Mouse (Mus musculus) brain, embryonic 18.5 days (tissue): ENCODE measurements around the gene Wdr83os.
"Not testable (repeated sequence)": the region's sequence is repeated elsewhere in the genome, so short reads cannot be mapped to it uniquely, and the experiment has no call there.

ENCODE experiments used
- DNase-seq: peaks from one replicate; pipeline ENCODE4 v3.0.0-alpha.2; 2012; ENCODE audit warnings: low read depth, low spot score

Gene Wdr83os

DNA sequence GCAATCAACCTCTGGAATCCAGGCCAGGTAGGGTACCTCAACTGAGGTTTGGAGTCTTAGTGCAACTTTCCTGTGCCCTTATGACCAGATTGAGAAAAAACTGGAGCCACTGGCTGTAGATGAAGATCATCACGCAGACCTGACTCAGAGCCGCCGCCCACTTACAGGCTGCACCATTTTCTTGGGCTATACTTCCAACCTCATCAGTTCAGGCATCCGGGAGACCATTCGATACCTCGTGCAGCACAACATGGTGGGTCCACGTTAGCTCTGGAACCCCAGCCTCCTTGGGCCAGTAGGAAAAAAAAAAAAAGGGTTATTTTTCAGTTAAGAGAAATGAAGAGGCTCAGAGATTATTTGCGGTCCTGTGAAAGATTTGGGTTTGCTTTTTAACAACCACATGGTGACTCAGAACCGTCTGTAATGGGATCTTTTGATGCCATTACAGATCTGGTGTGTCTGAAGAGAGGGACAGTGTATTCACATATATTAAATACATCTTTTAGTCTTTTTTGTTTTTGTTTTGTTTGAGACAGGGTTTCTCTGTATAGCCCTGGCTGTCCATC is 8.1 kb upstream of the Wdr83os start:
- DNase-seq = no peak

DNA sequence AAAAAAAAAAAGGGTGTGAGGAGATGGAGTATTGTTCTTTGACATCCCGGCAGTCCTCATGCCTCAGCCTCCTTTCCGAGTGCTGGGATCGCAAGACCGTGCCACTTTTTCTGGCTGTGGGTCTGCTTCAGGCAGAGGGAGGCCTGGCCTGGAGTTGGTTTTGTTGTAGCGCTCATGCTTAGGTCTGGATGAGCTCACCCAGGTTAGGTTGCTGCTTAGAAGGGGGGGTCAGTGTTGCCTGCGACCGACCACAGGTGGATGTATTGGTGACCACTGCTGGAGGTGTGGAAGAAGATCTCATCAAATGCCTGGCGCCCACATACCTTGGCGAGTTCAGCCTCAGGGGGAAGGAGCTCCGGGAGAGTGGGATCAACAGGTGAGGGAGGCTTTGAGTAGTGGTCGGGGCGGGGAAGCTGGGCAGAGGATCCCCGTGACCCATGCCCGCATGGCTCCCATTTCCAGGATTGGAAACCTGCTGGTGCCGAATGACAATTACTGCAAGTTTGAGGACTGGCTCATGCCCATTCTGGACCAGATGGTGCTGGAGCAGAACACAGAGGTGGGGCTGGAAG is 7.4 kb upstream of the Wdr83os start:
- DNase-seq = no peak

DNA sequence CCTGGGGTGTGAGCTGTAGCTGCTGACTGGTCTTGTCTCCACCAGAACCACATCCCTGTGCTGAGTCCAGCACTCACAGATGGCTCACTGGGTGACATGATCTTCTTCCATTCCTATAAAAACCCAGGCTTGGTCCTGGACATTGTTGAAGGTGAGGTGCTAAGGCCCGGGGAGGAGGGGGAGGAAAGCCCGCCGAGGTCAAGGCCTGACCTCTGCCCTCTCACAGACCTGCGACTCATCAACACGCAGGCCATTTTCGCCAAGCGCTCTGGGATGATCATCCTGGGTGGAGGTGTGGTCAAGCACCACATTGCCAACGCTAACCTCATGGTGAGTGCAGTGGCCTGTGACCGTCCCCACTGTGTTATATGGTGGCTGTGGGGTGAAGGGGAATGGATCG is 6.4 kb upstream of the Wdr83os start:
- no peak for DNase-seq

DNA sequence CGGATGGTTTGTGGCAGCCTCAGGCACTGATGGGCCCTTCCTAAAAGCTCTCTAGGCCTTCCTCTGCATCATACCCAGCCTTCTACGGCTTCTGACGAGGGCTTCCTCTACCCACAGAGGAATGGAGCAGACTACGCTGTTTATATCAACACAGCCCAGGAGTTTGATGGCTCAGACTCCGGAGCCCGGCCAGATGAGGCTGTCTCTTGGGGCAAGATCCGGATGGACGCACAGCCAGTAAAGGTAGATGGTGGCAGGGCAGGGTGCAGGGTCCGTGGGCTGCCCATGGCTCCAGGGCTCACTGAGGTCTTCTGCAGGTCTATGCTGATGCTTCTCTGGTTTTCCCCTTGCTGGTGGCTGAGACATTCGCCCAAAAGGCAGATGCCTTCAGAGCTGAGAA is 5.9 kb upstream of the Wdr83os start:
- DNase-seq = no peak

DNA sequence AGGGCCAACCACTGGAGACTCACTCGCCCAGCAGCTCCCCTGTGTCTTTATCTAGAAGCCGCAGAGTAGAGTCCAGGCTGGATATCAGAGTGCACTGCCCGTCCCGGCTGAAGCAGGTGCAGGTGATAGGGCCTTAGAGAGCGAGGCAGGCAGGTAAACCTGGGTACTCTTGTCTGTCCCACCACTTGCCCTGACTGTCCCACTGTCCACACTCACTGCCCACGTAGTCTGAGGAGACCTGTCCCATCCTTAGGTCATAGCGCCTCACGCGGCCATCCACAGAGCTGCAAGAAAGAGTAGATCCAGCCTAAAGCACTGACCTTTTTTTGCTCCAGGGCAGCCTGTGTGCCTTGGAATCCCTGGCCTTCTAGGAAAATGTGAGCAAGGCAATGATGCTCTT is 4.5 kb upstream of the Wdr83os start:
- DNase-seq = no peak

DNA sequence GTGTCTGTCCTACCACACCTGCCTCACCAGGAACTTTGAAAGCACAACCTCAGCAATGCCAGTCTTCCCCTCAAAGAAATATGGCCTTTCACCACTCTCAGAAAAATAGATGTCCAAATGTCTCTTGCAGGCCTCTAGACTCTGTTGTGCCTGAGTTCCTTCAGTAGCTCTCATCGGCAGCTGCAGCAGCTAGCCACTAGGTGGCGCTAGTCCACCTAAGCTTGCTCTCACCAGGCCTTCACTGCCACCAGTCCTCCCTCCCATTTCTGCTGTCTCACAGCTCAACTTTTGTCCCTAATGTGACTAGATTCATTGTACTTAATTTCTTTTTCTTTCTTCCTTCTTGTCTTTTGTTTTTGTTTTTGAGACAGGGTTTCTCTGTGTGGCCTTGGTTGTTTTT is 3.5 kb upstream of the Wdr83os start:
- DNase-seq = peak; percentile 50

DNA sequence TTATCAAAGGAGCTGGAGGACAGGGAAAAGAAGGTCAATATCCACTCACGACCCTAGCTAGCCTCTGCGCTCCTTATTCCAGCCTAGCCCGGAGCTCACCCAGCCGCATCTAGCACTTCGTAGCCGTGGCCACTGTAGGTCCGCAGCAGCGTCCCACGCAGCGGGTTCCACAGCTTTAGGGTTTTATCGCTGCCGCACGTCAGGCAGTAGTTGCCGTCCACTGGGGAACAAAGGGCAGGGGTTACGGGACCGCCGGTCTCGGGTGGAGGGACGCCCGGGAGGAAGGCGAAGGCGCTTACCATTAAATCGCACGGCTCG is 367 bp upstream of the Wdr83os start:
- DNase-seq = no peak

DNA sequence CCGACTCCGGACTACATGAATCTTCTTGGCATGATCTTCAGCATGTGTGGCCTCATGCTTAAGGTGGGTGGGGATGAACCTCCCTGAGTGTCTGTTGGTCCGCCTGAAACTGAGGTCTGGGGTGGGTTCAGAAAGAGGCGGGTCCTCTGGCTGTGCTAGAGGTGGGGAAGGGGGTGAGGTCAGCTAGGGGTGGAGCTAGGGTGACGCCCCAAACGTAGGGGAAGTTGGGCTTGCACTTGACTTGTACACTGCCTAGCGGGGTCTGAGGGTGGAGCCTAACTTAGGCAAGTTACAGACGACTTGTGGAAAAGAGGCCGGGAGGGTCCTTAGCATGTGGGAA is 646 bp downstream of the Wdr83os start, which contains the start of gene Wdr83:
Wdr83 (minus strand) TSS at position 91 of the 340 bp plus-strand sequence.
- DNase-seq = no peak

DNA sequence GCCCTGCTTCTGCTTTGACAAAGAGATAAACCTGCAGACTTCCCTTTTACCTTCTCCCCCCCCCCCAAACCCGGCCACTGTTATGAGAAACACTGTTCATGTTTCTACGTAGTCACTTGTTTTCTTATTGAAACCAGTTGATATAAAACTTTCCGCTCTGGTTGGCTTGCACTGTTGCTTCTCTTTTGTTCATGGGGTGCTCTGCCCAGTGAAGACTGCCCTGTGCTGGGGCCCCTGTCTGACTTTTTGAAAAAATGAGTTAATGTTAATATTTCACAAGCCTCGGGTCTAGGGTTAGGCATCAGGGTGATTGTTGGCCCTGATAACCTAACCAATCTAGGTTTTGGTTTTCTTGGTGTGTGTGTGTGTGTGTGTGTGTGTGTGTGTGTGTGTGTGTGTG is 1.6 kb downstream of the Wdr83os start:
- not testable (repeated sequence) for DNase-seq

DNA sequence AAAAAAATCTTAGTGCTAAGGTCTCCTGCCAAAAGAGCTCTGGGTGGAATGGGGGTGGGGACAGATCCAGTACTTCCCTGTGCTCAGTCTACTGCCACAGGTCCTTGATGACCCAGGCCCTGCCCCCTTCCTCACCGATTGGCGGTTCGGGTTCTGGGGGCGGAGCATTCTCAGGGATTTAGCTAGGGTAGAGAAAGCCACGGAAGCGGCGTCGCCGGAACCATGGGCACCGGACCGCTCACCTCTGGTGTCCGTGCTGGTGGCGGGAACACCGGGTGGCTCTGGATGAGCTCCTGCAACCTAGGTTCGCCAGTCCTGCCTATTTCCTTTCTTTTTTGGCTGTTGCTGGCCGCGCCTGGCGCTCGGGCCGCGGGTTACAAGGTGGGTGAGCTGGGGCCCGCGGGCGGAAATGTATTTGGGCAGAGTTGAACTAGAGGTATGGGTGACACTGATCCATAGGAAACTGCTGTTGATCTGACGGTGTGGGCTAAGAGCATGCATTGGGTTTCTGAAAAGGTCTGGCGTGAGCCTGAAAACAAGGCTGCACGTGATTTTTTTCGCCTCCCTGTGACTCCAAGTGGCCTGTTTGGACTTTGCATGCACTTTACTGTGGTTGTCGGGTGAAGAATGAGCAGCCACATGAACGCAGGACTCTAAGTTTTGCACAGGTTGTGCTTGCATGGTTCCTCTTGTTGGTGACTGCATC is 2.7 kb downstream of the Wdr83os start, which contains the start of gene Man2b1:
Man2b1 (plus strand) TSS at position 163 of the 706 bp plus-strand sequence.
- DNase-seq = peak; percentile 60

DNA sequence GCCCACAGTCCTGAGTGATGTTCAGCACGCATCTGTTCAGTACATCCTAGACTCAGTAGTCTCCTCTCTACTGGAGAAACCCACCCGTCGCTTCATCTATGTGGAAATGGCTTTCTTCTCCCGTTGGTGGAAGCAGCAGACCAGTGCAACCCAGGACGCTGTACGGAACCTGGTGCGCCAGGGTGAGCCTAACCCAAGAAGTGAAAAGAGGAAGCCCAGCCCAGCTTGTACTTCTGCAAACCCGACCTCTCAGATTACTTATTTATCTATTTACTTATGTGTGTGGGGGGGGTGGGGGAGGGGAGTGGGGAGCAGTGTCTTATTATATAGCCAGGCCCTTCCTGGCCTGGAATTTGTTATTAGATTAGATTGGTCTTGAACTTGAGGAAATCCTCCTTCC is 4.1 kb downstream of the Wdr83os start:
- DNase-seq = no peak

DNA sequence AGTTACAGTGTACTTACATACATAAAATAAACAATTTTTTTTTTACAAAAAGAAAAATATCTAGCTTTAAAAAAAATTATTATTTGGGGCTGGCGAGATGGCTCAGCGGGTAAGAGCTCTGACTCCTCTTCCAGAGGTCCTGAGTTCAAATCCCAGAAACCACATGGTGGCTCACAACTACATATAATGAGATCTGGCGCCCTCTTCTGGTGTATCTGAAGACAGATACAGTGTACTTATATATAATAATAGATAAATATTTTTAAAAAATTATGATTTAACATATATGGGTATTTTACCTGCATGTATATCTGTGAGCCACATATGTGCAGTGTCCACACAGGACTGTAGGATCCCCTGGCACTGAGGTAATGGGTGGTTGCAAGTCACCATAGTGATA is 5.7 kb downstream of the Wdr83os start:
- DNase-seq = no peak

DNA sequence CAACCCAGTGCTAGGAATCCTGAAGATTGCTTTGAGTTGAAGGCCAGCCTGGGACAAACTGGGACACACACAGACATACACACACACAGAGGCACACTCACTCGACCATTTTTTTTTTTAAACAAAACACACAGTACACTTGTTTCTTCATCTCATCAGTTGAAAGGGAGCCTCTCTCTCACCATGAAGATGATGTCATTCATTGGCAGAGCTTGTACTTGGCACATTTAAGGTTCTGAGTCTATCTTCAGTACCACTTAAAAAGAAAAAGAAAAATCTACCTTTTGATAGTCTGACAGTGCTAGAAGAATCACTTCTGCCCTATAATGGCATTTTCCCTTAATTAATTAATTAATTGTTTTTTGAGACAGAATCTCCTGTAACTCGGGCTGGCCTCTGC is 8.2 kb downstream of the Wdr83os start:
- DNase-seq = no peak

DNA sequence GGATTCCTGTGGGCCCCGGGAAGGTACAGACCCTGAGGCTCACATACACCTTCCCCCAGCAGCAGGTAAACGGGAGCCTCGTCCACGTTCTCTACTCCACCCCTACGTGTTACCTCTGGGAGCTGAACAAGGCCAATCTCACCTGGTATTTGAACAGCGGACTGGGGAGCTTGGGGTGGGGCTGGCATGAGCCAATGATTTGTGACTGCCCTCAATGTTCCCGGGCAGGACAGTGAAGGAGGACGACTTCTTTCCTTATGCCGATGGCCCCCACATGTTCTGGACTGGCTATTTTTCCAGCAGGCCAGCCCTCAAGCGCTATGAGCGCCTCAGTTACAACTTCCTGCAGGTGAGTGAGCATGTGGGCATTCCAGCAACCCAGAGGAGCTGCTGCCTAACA is 10.3 kb downstream of the Wdr83os start:
- DNase-seq = no peak

DNA sequence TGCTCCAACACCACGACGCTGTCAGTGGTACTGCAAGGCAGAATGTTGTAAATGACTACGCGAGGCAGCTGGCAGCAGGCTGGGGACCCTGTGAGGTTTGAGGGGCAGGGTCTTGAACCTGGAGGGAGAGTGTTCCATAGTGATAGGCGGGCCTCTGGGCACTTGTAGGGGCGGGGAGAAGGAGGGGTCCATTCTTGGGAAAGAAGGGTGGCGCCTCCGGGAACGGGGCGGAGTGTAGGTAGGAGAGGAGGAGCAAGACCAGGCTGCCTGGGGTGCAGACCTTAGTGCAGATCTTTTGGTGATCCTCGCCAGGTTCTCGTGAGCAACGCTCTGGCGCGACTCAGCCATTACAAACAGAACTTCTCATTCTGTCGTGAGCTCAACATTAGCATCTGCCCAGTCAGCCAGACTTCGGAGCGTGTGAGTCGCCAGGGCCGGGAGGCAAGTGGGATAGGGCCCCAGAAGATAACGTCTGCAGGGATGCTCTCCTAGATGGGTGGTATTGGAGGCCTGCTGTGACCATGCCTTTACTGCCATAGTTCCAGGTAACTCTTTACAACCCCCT is 11.1 kb downstream of the Wdr83os start:
- DNase-seq = no peak

DNA sequence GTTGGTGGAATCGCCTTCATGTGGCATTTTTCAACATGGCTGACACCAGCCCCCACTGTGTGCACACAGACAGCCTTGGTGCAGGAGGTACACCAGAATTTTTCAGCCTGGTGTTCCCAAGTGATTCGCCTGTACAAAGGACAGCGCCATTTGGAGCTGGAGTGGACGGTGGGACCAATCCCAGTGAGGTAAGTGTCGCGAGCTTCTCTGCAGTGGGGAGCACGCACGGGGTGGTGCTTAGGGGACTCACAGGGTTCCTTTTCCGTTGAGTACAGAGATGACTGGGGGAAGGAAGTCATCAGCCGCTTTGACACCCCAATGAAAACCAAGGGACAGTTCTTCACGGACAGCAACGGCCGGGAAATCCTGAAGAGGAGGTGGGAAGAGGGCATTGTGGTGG is 14.5 kb downstream of the Wdr83os start:
- no peak for DNase-seq

DNA sequence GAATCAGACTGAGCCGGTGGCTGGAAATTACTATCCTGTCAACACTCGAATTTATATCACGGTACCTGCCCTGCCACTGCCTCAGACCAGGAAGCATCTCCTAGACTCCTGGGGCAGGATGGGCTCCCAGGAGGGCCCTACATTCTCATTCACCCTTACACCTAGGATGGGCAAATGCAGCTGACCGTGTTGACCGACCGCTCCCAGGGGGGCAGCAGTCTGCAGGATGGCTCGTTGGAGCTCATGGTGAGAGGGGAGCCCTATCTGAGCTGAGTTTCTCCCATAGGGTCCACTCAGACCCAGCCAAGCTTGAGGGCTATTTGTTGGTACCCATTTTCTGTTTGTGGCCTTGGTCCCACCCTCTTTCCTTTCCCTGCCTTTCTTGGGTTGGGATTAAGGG is 15.0 kb downstream of the Wdr83os start:
- DNase-seq = no peak

DNA sequence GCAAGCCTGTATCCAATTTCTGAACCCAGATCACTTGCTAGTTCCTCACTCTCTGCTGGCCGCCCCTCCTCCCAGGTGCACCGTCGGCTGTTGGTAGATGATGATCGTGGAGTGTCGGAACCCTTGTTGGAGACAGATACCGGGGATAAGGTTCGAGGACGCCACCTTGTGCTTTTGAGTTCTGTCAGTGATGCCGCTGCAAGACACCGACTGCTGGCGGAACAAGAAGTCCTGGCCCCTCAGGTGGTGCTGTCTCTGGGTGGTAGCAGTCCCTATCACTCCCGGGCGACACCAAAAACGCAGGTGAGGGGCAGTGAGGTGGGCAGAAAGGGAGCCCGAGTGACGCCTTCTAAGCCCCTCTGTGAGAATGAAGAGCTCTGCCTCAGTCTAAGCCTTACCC is 15.7 kb downstream of the Wdr83os start:
- DNase-seq = no peak

DNA sequence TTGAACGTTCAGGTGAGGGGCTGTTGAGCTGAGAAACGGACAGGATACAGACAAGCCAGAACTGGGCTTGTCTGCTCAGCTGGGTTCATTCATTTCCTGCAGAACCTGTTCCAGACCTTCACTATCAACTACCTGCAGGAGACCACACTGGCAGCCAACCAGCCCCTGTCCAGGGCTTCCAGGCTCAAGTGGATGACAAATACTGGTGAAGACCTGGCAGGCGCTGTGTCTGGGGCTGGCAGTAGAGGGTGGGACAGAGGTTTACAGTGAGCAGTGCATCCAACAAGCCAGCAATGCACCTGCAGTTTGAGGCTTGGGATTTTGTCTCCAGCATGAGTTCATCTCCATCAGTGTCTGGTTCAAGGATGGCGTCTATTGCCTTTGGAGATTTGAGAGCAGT is 16.3 kb downstream of the Wdr83os start:
- no peak for DNase-seq

DNA sequence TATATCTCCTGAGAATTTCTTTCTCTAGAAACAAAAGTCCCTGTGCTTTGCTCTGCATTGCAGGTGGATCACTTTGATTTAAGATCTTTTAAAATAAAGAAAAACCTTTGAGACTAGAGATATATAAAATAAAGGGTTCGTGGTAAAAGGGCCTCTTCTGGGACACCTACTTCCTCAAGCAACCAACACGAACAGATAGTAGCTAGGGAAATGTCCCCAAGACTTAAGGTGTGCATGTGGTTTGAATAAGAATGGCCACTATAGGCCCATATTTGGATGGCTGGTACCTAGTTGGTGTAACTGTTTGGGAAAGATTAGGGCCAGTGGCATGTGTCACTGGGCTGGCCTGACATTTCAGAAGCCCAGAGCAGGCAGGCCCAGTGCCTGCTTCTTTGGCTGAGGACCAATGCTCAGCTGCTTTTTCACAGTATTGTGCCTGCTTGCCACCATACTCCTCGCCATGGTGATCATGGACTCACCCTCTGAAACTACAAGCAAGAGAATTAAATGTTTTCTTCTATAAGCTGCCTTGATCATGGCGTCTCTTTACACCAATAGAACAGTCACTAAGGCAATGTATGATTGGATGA is 19.6 kb downstream of the Wdr83os start:
- DNase-seq = no peak

DNA sequence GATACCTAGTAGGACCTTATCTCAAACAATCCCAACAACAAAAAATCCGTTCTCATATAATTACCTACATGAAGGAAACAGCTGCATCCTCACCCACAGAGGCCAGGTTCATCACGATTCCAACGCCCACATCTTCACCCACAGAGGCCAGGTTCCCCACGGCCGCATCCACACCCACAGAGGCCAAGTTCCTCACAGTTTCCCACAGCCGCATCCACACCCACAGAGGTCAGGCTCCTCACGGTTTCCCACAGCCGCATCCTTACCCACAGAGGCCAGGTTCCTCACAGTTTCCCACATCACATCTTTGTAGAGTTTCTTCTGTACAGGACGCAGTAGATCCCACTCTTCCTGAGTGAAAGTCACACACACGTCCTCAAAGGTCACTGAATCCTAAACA is 32.7 kb downstream of the Wdr83os start:
- DNase-seq = no peak

DNA sequence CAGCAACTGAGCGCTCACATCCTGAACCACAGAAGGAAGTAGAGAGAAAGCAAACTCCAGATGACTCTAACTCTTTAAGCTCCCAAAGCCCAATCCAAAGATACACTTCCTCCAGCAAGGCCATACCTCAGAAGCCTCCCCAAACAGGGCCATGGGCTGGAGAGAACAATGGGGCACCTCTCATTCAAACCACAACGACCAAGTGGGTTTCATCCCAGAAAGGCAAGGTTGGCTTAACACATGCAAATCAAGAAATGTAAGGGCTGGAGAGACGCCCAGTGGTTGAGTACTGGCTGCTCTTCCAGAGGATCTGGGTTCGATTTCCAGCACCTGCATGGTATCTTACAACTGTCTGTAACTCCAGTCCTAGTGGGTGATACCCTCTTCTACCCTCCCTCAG is 35.0 kb downstream of the Wdr83os start:
- DNase-seq = no peak

DNA sequence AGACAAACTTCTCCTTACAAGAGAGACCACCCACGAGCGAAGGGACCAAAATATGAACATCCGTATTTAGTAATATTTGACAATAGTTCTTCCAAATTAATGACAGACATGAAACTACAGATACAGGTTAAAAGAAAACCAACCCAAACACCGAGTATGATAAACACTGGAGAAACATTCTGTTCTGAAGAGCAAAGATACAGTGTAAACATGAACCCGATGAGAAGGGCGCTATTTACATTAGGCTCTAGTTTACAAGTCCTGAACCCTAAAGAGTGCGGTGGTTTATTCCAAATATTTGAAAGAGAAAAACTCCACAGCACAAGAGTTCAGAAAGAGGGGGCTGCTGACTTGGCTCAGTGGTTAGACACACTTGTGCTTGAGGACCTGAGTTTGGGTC is 36.4 kb downstream of the Wdr83os start:
- DNase-seq = no peak
